Mouse (Mus musculus) ES-E14 (cell line): ENCODE results near the gene Ugt1a8. TPM values are rescaled to one million over a fixed set of nuclear protein-coding genes. Genes with fewer than 3 reads are reported as not detected.
"Not testable (repeated sequence)": the region's sequence is repeated elsewhere in the genome, so short reads cannot be mapped to it uniquely, and the experiment has no call there.

ENCODE experiments used
- DNase-seq: peaks from one replicate; pipeline ENCODE4 v3.0.0-alpha.2; 2013; ENCODE audit warnings: low read depth, low spot score
- H3K27ac ChIP-seq: 2 replicates; pipeline ENCODE4 v1.5.1; 2012; ENCODE audit warnings: low read depth, mild to moderate bottlenecking, low read length, moderate library complexity, mixed read lengths; ENCODE audit not compliant: poor library complexity, insufficient read depth, severe bottlenecking
- H3K36me3 ChIP-seq: 2 replicates; pipeline ENCODE4 v1.6.1; 2012; ENCODE audit warnings: mild to moderate bottlenecking, low read length, moderate library complexity, mixed read lengths; ENCODE audit not compliant: control insufficient read depth, poor library complexity, insufficient read depth, severe bottlenecking
- H3K4me1 ChIP-seq, 2 experiments: fragments of 150-350 bp in 1 of 2; sonication (generic) in 1 of 2; 2 replicates each; pipeline ENCODE4 v1.6.1; 2012; ENCODE audit warnings: low read length in 2 of 2, mild to moderate bottlenecking in 1 of 2, mixed read lengths in 1 of 2; ENCODE audit not compliant: control insufficient read depth in 2 of 2, insufficient read depth in 2 of 2, poor library complexity in 1 of 2
- H3K4me3 ChIP-seq, 2 experiments: fragments of 150-350 bp in 1 of 2; sonication (generic) in 1 of 2; 2 replicates each; pipeline ENCODE4 v1.5.1; 2012; ENCODE audit warnings: low read length in 2 of 2, low read depth in 1 of 2, mild to moderate bottlenecking in 1 of 2, mixed read lengths in 1 of 2; ENCODE audit not compliant: insufficient read depth in 1 of 2, poor library complexity in 1 of 2, severe bottlenecking in 1 of 2
- H3K9ac ChIP-seq: 2 replicates; pipeline ENCODE4 v1.6.1; 2012; ENCODE audit warnings: low read depth, mild to moderate bottlenecking, low read length, mixed read lengths; ENCODE audit not compliant: poor library complexity, insufficient read depth, severe bottlenecking
- H3K9me3 ChIP-seq: fragments of 150-350 bp; sonication (generic); 2 replicates; pipeline ENCODE4 v1.6.1; 2012; ENCODE audit warnings: low read depth, mild to moderate bottlenecking, low read length; ENCODE audit not compliant: control insufficient read depth, insufficient read depth
- CHD2 ChIP-seq: IDR thresholded peaks from 2 replicates; pipeline ENCODE4 v1.6.1; 2014; ENCODE audit warnings: mild to moderate bottlenecking, low read depth, low read length, inconsistent platforms
- HCFC1 ChIP-seq: IDR thresholded peaks from 2 replicates; pipeline ENCODE4 v1.6.1; 2012; ENCODE audit warnings: low read length, inconsistent platforms, borderline replicate concordance; ENCODE audit not compliant: insufficient read depth
- MAFK ChIP-seq: IDR thresholded peaks from 2 replicates; pipeline ENCODE4 v1.6.1; 2014; ENCODE audit warnings: mild to moderate bottlenecking, low read depth, low read length, inconsistent platforms; ENCODE audit not compliant: insufficient read depth
- ZC3H11A ChIP-seq: IDR thresholded peaks from 2 replicates; pipeline ENCODE4 v1.6.1; 2012; ENCODE audit warnings: low read depth, mild to moderate bottlenecking, inconsistent platforms, low read length, borderline replicate concordance
- ZNF384 ChIP-seq: IDR thresholded peaks from 2 replicates; pipeline ENCODE4 v1.6.1; 2012; ENCODE audit warnings: low read depth, low read length, inconsistent platforms
- in situ Hi-C, 2 experiments: fragments of 600-800 bp; cut with MboI; formaldehyde crosslinking; loops; one replicate each; pipeline ENCODE4 v1.15.1; 2025; ENCODE audit warnings: low sequenced_read_pairs in 2 of 2, inconsistent platforms in 1 of 2; ENCODE audit not compliant: unreplicated experiment in 2 of 2
- total RNA-seq: library from RNA; depleted of rRNA; stranded (reverse); fragments of 300-350 nt; gene quantifications from 2 replicates; pipeline ENCODE4 v1.2.3, GENCODE M21; 2012

Gene Ugt1a8
- total RNA-seq, 1 experiment, result not detected

- in situ Hi-C loops, result no loop called here
- DNase-seq, result no peak
- TF ChIP-seq ZNF384, result no peak
- TF ChIP-seq ZC3H11A, result no peak
- no peak for TF ChIP-seq HCFC1
- TF ChIP-seq MAFK, result no peak
- no peak for TF ChIP-seq CHD2
- H3K36me3 ChIP-seq, result no peaks in the 10 kb centered on the region
- H3K4me1 ChIP-seq, result no peaks in the 10 kb centered on the region
- H3K4me3 ChIP-seq, result no peak overlapping the region
- no peak overlapping the region for H3K27ac ChIP-seq
- no peak overlapping the region for H3K9ac ChIP-seq
- no peaks in the 10 kb centered on the region for H3K9me3 ChIP-seq
Observed at GRCm38 (mm10) chr1:88220336-88220735, 132.7 kb downstream of the Ugt1a8 start.

GRCm38 (mm10) chr1:88222216-88222615, 134.6 kb downstream of the Ugt1a8 start:
- TF ChIP-seq CHD2 (no peak), ZNF384 (no peak), HCFC1 (no peak), MAFK (no peak), ZC3H11A (no peak)
- Histone ChIP-seq H3K4me1 (no peaks in the 10 kb centered on the region), H3K4me3 (no peak overlapping the region), H3K36me3 (no peaks in the 10 kb centered on the region), H3K9ac (no peak overlapping the region), H3K9me3 (no peaks in the 10 kb centered on the region), H3K27ac (no peak overlapping the region)
- in situ Hi-C loops, result no loop called here
- no peak for DNase-seq

- in situ Hi-C loops, H3K27ac ChIP-seq, H3K4me1 ChIP-seq, H3K9ac ChIP-seq, H3K36me3 ChIP-seq, H3K4me3 ChIP-seq, H3K9me3 ChIP-seq, DNase-seq: not testable (repeated sequence)
Observed at GRCm38 (mm10) chr1:88223011-88223515, 135.4 kb downstream of the Ugt1a8 start.

DNA sequence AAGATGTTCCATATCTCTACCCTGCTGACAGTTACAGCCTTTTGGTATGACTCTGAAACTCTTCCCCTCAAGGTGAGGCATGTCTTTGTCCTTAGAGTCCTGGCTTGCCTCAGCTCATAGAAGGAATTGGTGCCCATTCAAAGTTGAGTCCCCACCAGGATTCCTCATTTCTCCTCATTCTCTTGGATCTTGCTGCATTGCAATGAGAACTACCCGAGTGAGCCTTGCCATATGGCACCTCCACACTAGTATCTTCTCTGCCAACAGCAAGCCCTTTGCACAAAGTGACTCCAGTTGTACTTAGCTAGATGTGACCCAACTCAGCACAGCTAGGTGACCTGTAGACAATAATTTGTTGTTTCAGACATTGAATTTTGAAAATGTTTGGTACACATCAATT, 136.0 kb downstream of the Ugt1a8 start:
- Histone ChIP-seq H3K27ac (no peak overlapping the region), H3K36me3 (no peaks in the 10 kb centered on the region), H3K4me1 (no peaks in the 10 kb centered on the region), H3K4me3 (no peak overlapping the region), H3K9me3 (no peaks in the 10 kb centered on the region), H3K9ac (no peak overlapping the region)
- TF ChIP-seq HCFC1, result no peak
- no peak for TF ChIP-seq ZC3H11A
- no peak for TF ChIP-seq CHD2
- no peak for DNase-seq
- in situ Hi-C loops, result no loop called here

GRCm38 (mm10) chr1:88224029-88224776, 136.6 kb downstream of the Ugt1a8 start:
- Histone ChIP-seq H3K27ac (no peak overlapping the region), H3K9ac (no peak overlapping the region), H3K4me1 (no peaks in the 10 kb centered on the region), H3K36me3 (no peaks in the 10 kb centered on the region), H3K4me3 (no peak overlapping the region), H3K9me3 (no peaks in the 10 kb centered on the region)
- in situ Hi-C loops, result no loop called here
- no peak for DNase-seq
- no peak for TF ChIP-seq ZNF384

DNA sequence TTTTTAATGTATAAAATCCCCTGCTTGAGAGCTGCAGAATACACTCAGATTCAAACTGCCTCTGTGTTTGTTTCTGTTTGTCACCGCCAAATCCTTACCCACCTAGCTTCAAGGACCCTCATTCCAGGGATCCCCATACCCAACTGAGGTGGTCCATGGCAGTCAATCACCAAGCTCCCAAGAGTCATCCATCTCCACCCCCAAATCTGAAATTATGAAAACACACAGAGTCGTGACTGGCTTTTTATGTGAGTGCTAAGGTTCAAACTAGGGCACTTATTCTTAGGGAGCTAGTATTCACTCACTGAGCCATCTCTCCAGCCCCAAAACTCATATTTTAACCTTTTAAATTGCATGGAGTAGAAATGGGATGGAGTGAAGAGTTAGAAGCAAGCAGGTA, 137.7 kb downstream of the Ugt1a8 start:
- H3K36me3 ChIP-seq, H3K27ac ChIP-seq, H3K9ac ChIP-seq, H3K4me3 ChIP-seq, H3K4me1 ChIP-seq, in situ Hi-C loops, DNase-seq, H3K9me3 ChIP-seq: not testable (repeated sequence)
